Mouse (Mus musculus): ENCODE results near the gene Tspear.

- TF ChIP-seq CEBPB (IDR thresholded peaks at IDR 0.05; ENCODE audit: insufficient read depth, poor library complexity, severe bottlenecking) (no peak), REST (IDR thresholded peaks at IDR 0.05; ENCODE audit: insufficient read depth, insufficient read length) (no peak), USF1 (IDR thresholded peaks at IDR 0.05; ENCODE audit: low read depth) (no peak), MAX (IDR thresholded peaks at IDR 0.05; ENCODE audit: low read depth) (no peak), POLR2A (IDR thresholded peaks at IDR 0.05; ENCODE audit: insufficient read length, low read depth) (no peak), TCF12 (IDR thresholded peaks at IDR 0.05; ENCODE audit: insufficient read depth, poor library complexity, severe bottlenecking) (no peak), POLR2AphosphoS2 (IDR thresholded peaks at IDR 0.05; ENCODE audit: insufficient read length, low read depth) (no peak), SRF (IDR thresholded peaks at IDR 0.05; ENCODE audit: control insufficient read depth, insufficient read length, low read depth) (no peak), MYOD1 (IDR thresholded peaks at IDR 0.05; ENCODE audit: control insufficient read depth in 1 of 3, insufficient read length in 2 of 3, low read depth in 2 of 3) (no peak), MYOG (IDR thresholded peaks at IDR 0.05; ENCODE audit: control insufficient read depth in 1 of 3, insufficient read depth in 1 of 3, insufficient read length in 2 of 3, low read depth in 2 of 3) (no peak), TCF3 (IDR thresholded peaks at IDR 0.05; ENCODE audit: insufficient read length, low read depth) (no peak)
Measured at GRCm38 (mm10) chr10:77667402-77667801, 19.0 kb upstream of the Tspear start.

Measured in myocyte (in vitro differentiated cells).